Mouse (Mus musculus): ENCODE measurements around the gene Ugt1a8.

- no peak for TF ChIP-seq CTCF (IDR thresholded peaks at IDR 0.05; ENCODE audit: low read depth, low read length)
- TF ChIP-seq POLR2A (IDR thresholded peaks at IDR 0.05; ENCODE audit: extremely low read depth, insufficient read depth, low read length) = no peak
These were observed 177.2 kb downstream of the Ugt1a8 start for GRCm38 (mm10) chr1:88264869-88265240.
